Mouse (Mus musculus) hindbrain, embryonic 15.5 days (tissue): ENCODE data around the gene Smg9. TPM values are rescaled to one million over a fixed set of nuclear protein-coding genes. Genes with fewer than 3 reads are reported as not detected.

ENCODE experiments used
- ATAC-seq: fragments of 200-750 bp; cut with Nextera tagmentation; 2 replicates; pipeline ENCODE4 v1.8.0; 2017; ENCODE audit warnings: low read depth, moderate number of reproducible peaks, moderate TSS enrichment; ENCODE audit not compliant: low FRiP score
- H3K27ac ChIP-seq: fragments of 300-500 bp; sonication (generic); replicated peaks from 2 replicates; pipeline ENCODE4 v1.5.1; 2015; ENCODE audit warnings: mild to moderate bottlenecking, inconsistent platforms
- H3K27me3 ChIP-seq: fragments of 300-500 bp; sonication (generic); 2 replicates; pipeline ENCODE4 v1.6.1; 2015; ENCODE audit warnings: control low read depth, inconsistent platforms
- H3K36me3 ChIP-seq: fragments of 300-500 bp; sonication (generic); 2 replicates; pipeline ENCODE4 v1.6.1; 2015; ENCODE audit warnings: control low read depth, inconsistent platforms
- H3K4me1 ChIP-seq: fragments of 300-500 bp; sonication (generic); replicated peaks from 2 replicates; pipeline ENCODE4 v1.6.1; 2015; ENCODE audit warnings: control low read depth, inconsistent platforms
- H3K4me2 ChIP-seq: fragments of 300-500 bp; sonication (generic); 2 replicates; pipeline ENCODE4 v1.6.1; 2015; ENCODE audit warnings: moderate library complexity, mild to moderate bottlenecking, inconsistent platforms
- H3K4me3 ChIP-seq: fragments of 300-500 bp; sonication (generic); 2 replicates; pipeline ENCODE4 v1.5.1; 2015; ENCODE audit warnings: mild to moderate bottlenecking, inconsistent platforms
- H3K9ac ChIP-seq: fragments of 300-500 bp; sonication (generic); 2 replicates; pipeline ENCODE4 v1.6.1; 2015; ENCODE audit warnings: inconsistent platforms
- H3K9me3 ChIP-seq: fragments of 300-500 bp; sonication (generic); 2 replicates; pipeline ENCODE4 v1.6.1; 2016; ENCODE audit warnings: control low read depth, inconsistent platforms
- WGBS: fragments of 180-500 bp; shearing (Covaris S2); methylation state at CpG from one replicate; pipeline ENCODE4 v1.1.7; 2015; 5-methylcytosine and 5-hydroxymethylcytosine counted together
- polyA plus RNA-seq: library from polyadenylated mRNA; unstranded; fragments of >200 nt; fragmentation: Nextera tagmentation; extraction: Ambion mirVana; gene quantifications from 2 replicates; pipeline ENCODE4 v1.2.1, GENCODE M21; 2015

Gene Smg9
- polyA plus RNA-seq, 1 experiment from 2014 or later: 42.5 TPM

GRCm38 (mm10) chr7:24368946-24369345 lies 30.5 kb upstream of the Smg9 start:
- Histone ChIP-seq H3K4me3 (no peak overlapping the region), H3K4me2 (no peak overlapping the region), H3K27me3 (no peaks in the 10 kb centered on the region), H3K9me3 (no peaks in the 10 kb centered on the region), H3K27ac (no peak overlapping the region), H3K4me1 (peaks cover 6% of the 10 kb centered on the region), H3K9ac (no peak overlapping the region), H3K36me3 (no peaks in the 10 kb centered on the region)
- no peak for ATAC-seq
- WGBS: 93% methylated on average over 7 of the region's 7 CpGs

DNA sequence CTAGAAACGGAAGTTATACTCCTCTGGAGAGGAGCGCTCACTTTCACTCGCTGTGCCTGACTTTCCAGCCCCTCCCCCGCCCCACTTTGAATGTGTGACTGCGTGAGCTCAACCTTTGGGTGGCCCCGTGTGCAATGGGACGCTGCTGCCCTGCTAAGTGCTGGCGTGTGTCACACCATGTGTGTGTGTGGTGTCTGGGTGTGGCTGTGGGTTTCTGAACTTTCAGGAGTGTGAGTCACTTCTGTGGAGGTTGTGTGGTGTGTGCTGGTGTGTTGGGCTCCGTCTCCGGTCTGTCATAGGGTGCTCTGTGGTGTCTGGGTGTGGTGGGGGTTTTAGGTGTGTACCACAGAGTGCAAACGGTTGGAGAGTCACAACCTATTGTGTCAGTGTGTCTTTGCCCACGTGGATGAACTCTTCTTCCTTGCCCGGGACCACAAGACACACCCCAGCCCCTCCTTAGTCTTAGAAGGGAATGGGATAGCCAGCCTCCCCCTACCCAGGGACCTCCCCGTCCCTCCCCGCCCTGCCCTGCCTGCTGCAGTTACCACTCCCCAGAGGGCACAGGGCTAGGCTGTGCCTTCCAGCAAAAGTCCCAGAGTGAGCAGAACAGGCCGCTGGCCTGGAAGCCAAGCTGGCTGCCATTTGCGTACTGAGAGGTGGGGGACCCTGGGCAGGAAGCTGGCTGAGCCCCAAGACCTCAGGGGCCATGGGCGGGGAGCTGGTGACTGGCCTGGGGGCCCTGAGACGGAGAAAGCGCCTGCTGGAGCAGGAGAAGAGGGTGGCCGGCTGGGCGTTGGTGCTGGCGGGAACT lies 29.5 kb upstream of the Smg9 start, which contains the start of gene Kcnn4:
Kcnn4 (plus strand) TSS at position 533 of the 811 bp plus-strand sequence.
- Histone ChIP-seq H3K27ac (no peak within 1 kb of the TSS), H3K36me3 (no peaks in the 10 kb centered on the region), H3K4me1 (peaks cover 6% of the 10 kb centered on the region), H3K4me2 (0 out of 2 replicates have a peak within 1 kb of the TSS, but pooled peaks have one; percentile 6), H3K27me3 (no peaks in the 10 kb centered on the region), H3K4me3 (no peak within 1 kb of the TSS), H3K9me3 (no peaks in the 10 kb centered on the region), H3K9ac (no peak within 1 kb of the TSS)
- WGBS: 49% methylated on average over 23 of the region's 23 CpGs
- no peak for ATAC-seq

DNA sequence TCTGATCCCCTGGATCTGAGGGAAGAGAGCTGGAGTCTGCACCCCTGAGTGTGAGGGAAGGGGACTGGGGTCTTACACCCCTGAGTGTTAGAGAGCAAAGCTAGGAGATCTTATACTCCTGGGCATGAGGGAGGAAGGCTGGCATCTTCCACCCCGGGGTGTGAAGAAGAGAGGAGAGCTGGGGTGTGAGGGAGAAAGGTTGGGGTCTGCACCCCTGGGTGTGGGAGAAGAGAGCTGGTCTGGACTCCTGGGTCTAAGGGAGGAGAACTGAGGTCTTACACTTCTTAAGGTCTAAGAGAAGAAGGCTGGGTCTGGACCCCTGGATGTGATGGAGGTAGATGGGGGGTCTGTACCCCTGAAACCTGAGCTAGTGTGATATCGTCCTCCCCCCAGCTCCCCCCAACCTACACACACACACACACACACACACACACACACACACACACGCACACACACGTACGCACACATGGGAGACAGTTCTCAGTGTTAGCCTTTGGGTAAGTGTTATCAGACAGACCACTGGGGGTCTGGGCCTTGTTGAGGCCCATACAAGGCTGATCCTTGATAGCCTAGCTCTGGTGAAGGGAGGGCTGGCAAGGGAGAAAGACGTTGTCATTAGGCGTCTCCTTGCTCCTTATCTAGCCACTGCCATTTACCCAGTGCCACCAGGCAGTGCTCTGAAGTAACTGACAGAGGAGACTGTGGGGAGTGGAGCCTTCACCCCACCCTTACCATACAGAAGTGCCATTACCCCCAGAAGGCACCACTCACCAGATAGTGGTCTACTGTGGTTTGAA lies 28.2 kb upstream of the Smg9 start:
- H3K27ac ChIP-seq: no peak overlapping the region
- 86% methylated on average over 6 of the region's 7 CpGs for WGBS
- H3K9ac ChIP-seq: no peak overlapping the region
- H3K4me3 ChIP-seq: no peak overlapping the region
- H3K4me1 ChIP-seq: peaks cover 6% of the 10 kb centered on the region
- no peaks in the 10 kb centered on the region for H3K9me3 ChIP-seq
- H3K36me3 ChIP-seq: no peaks in the 10 kb centered on the region
- H3K4me2 ChIP-seq: no peak overlapping the region
- no peak for ATAC-seq
- H3K27me3 ChIP-seq: no peaks in the 10 kb centered on the region

- Histone ChIP-seq H3K9me3 (no peaks in the 10 kb centered on the region), H3K36me3 (no peaks in the 10 kb centered on the region), H3K27ac (no peak overlapping the region), H3K9ac (no peak overlapping the region), H3K4me3 (no peak overlapping the region), H3K4me2 (no peak overlapping the region), H3K27me3 (no peaks in the 10 kb centered on the region), H3K4me1 (peaks cover 6% of the 10 kb centered on the region)
- no peak for ATAC-seq
- 71% methylated on average over 3 of the region's 3 CpGs for WGBS
Observed at GRCm38 (mm10) chr7:24371809-24372145, 27.6 kb upstream of the Smg9 start.

DNA sequence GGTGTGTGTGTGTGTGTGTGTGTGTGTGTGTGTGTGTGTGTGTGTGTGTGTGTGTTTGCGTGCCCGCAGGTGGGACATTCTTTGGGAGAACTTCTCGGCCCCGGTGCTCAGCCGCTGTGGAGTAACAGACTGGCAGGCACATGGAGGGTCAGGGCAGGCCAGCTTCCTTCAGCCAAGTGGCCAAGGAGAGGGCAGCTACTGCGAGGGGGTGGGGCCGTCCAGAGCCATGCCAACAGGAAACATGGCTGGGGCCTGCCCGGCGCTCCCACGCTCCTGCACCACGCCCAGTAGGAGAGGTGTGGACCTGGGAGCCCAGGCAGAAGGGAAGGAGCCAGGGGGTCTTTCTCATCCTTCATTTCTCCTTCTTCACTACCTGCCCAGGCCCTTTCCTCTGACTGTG lies 27.1 kb upstream of the Smg9 start:
- ATAC-seq: no peak
- Histone ChIP-seq H3K9ac (no peak overlapping the region), H3K9me3 (no peaks in the 10 kb centered on the region), H3K4me1 (peaks cover 11% of the 10 kb centered on the region), H3K27me3 (peaks cover 4% of the 10 kb centered on the region; the same call in 1 of the 2 replicates), H3K27ac (no peak overlapping the region), H3K36me3 (no peaks in the 10 kb centered on the region), H3K4me2 (no peak overlapping the region), H3K4me3 (no peak overlapping the region)
- WGBS: 89% methylated on average over 11 of the region's 11 CpGs

DNA sequence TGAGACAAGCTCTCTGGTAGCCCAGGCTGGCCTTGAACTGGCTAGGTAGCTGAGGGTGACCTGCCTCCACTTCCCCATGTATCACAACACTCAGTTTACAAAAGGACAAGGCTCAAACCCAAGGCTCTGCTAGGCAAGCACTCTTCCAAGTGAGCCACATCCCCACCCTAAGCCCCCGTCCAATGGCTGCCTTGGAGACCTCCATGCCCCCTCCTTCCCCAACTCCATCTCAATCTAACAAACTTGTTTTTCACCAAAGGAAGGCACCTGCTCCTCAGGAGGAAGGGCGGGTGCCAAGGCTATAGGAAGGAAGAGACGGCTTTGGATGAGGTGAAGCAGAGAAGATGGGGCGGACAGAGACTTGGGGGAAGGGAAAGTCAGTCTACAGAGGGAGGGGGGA lies 26.6 kb upstream of the Smg9 start:
- no peaks in the 10 kb centered on the region for H3K9me3 ChIP-seq
- H3K36me3 ChIP-seq: no peaks in the 10 kb centered on the region
- 73% methylated on average over 4 of the region's 4 CpGs for WGBS
- H3K9ac ChIP-seq: no peak overlapping the region
- ATAC-seq: no peak
- H3K27me3 ChIP-seq: peaks cover 6% of the 10 kb centered on the region; the same call in 1 of the 2 replicates
- no peak overlapping the region for H3K4me3 ChIP-seq
- no peak overlapping the region for H3K4me2 ChIP-seq
- 0 out of 2 replicates have a peak overlapping the region, but pooled peaks have one; percentile 4 for H3K27ac ChIP-seq
- H3K4me1 ChIP-seq: peaks cover 14% of the 10 kb centered on the region

- no peak overlapping the region for H3K9ac ChIP-seq
Observed at GRCm38 (mm10) chr7:24373538-24374379, 25.7 kb upstream of the Smg9 start.

GRCm38 (mm10) chr7:24376456-24376855 lies 23.0 kb upstream of the Smg9 start:
- no peaks in the 10 kb centered on the region for H3K36me3 ChIP-seq
- H3K4me3 ChIP-seq: no peak overlapping the region
- H3K9me3 ChIP-seq: no peaks in the 10 kb centered on the region
- H3K9ac ChIP-seq: no peak overlapping the region
- 88% methylated on average over 8 of the region's 8 CpGs for WGBS
- peaks cover 6% of the 10 kb centered on the region; the same call in 1 of the 2 replicates for H3K27me3 ChIP-seq
- ATAC-seq: no peak
- H3K4me1 ChIP-seq: peaks cover 14% of the 10 kb centered on the region
- H3K27ac ChIP-seq: no peak overlapping the region
- H3K4me2 ChIP-seq: no peak overlapping the region

More at GRCm38 (mm10) chr7:24373538-24374379, 25.7 kb upstream of the Smg9 start:
- H3K9me3 ChIP-seq: no peaks in the 10 kb centered on the region
- ATAC-seq: peak; percentile 69
- peaks cover 14% of the 10 kb centered on the region for H3K4me1 ChIP-seq
- peak overlapping the region; percentile 2; the same call in 1 of the 2 replicates for H3K4me2 ChIP-seq
- H3K36me3 ChIP-seq: no peaks in the 10 kb centered on the region
- H3K27me3 ChIP-seq: peaks cover 6% of the 10 kb centered on the region; the same call in 1 of the 2 replicates
- H3K4me3 ChIP-seq: no peak overlapping the region
- peak overlapping the region; percentile 70 for H3K27ac ChIP-seq
- WGBS: 29% methylated on average over 16 of the region's 20 CpGs

- Histone ChIP-seq H3K27me3 (peaks cover 6% of the 10 kb centered on the region; the same call in 1 of the 2 replicates), H3K4me3 (peak overlapping the region; percentile 30), H3K4me1 (peaks cover 14% of the 10 kb centered on the region), H3K27ac (no peak overlapping the region), H3K9ac (0 out of 2 replicates have a peak overlapping the region, but pooled peaks have one; percentile 19), H3K36me3 (no peaks in the 10 kb centered on the region), H3K9me3 (no peaks in the 10 kb centered on the region), H3K4me2 (peak overlapping the region; percentile 55)
- peak; percentile 29; the same call in 1 of the 2 replicates for ATAC-seq
- 9% methylated on average over 48 of the region's 49 CpGs for WGBS
Observed at GRCm38 (mm10) chr7:24377091-24377865, 22.1 kb upstream of the Smg9 start.

- ATAC-seq: no peak
- no peaks in the 10 kb centered on the region for H3K9me3 ChIP-seq
- no peak overlapping the region for H3K4me3 ChIP-seq
- no peaks in the 10 kb centered on the region for H3K36me3 ChIP-seq
- H3K27ac ChIP-seq: no peak overlapping the region
- H3K4me1 ChIP-seq: peaks cover 14% of the 10 kb centered on the region
- peaks cover 6% of the 10 kb centered on the region; the same call in 1 of the 2 replicates for H3K27me3 ChIP-seq
- WGBS: 70% methylated on average over 10 of the region's 10 CpGs
- no peak overlapping the region for H3K9ac ChIP-seq
- H3K4me2 ChIP-seq: no peak overlapping the region
Observed at GRCm38 (mm10) chr7:24378049-24378701, 21.2 kb upstream of the Smg9 start.
